Mouse (Mus musculus) brain, embryonic 18.5 days (tissue): ENCODE measurements around the gene Olfr965.
"Not testable (repeated sequence)": the region's sequence is repeated elsewhere in the genome, so short reads cannot be mapped to it uniquely, and the experiment has no call there.

Experiments used
- DNase-seq: peaks from one replicate; pipeline ENCODE4 v3.0.0-alpha.2; 2012; ENCODE audit warnings: low read depth, low spot score

The Olfr965 gene

GRCm38 (mm10) chr9:39711053-39711452 lies at the start of gene Olfr965:
TSS of gene Olfr965 (plus strand) at chr9:39711353.
- DNase-seq: no peak

GRCm38 (mm10) chr9:39666905-39667304 lies 44.2 kb upstream of the Olfr965 start, which contains the start of gene Olfr963:
TSS of gene Olfr963 (plus strand) at chr9:39667205.
- DNase-seq: no peak

- DNase-seq: no peak
Measured at GRCm38 (mm10) chr9:39669723-39670122, 41.4 kb upstream of the Olfr965 start.

- DNase-seq: no peak
Measured at GRCm38 (mm10) chr9:39674820-39675219, 36.3 kb upstream of the Olfr965 start.

GRCm38 (mm10) chr9:39678557-39678956 lies 32.6 kb upstream of the Olfr965 start:
- no peak for DNase-seq

GRCm38 (mm10) chr9:39679280-39679679 lies 31.9 kb upstream of the Olfr965 start:
- DNase-seq: no peak

- DNase-seq: not testable (repeated sequence)
Measured at GRCm38 (mm10) chr9:39701123-39701522, 10.0 kb upstream of the Olfr965 start.

- no peak for DNase-seq
Measured at GRCm38 (mm10) chr9:39707017-39707416, 4.1 kb upstream of the Olfr965 start, which contains the start of gene Olfr149. TSS of gene Olfr149 (minus strand) at chr9:39707117.

- no peak for DNase-seq
Measured at GRCm38 (mm10) chr9:39708958-39709357, 2.2 kb upstream of the Olfr965 start.

GRCm38 (mm10) chr9:39730678-39731077 lies 19.5 kb downstream of the Olfr965 start, which contains the start of gene Olfr150:
TSS of gene Olfr150 (plus strand) at chr9:39730978.
- no peak for DNase-seq

GRCm38 (mm10) chr9:39740741-39741140 lies 29.6 kb downstream of the Olfr965 start:
- DNase-seq: no peak

- no peak for DNase-seq
Measured at GRCm38 (mm10) chr9:39745949-39746348, 34.8 kb downstream of the Olfr965 start, which contains the start of gene Olfr967. TSS of gene Olfr967 (plus strand) at chr9:39746249.

GRCm38 (mm10) chr9:39746428-39746827 lies 35.3 kb downstream of the Olfr965 start:
- no peak for DNase-seq
